Mouse (Mus musculus) lung, embryonic 15.5 days (tissue): ENCODE measurements around the gene Pgd. TPM values are rescaled to one million over a fixed set of nuclear protein-coding genes. Genes with fewer than 3 reads are reported as not detected.

Experiments used
- polyA plus RNA-seq: library from polyadenylated mRNA; unstranded; fragments of >200 nt; fragmentation: Nextera tagmentation; extraction: Ambion mirVana; gene quantifications from 2 replicates; pipeline ENCODE4 v1.2.1, GENCODE M21; 2015

Pgd gene
- polyA plus RNA-seq, 1 experiment from 2014 or later: 117 TPM

Other genes with a start within 250 kb of the Pgd start
- 47.0 and 51.1 TPM in 2 replicates for gene Pex14, start 66.9 kb downstream of the Pgd start, polyA plus RNA-seq
- gene Dffa, start 62.6 kb downstream of the Pgd start, polyA plus RNA-seq: 31.6 and 33.6 TPM in 2 replicates
- gene Cort, start 40.0 kb downstream of the Pgd start, polyA plus RNA-seq: 0.39 TPM in 1 of 2 replicates, not detected in the other
- 36.2 and 40.7 TPM in 2 replicates for gene Cenps, start 29.1 kb downstream of the Pgd start, polyA plus RNA-seq
- gene Kif1b, start 140.9 kb upstream of the Pgd start, polyA plus RNA-seq: 34.4 and 36.5 TPM in 2 replicates